Mouse (Mus musculus) heart, embryonic 10.5 days (tissue): Measurements from ENCODE around the gene Rerg. TPM values are rescaled to one million over a fixed set of nuclear protein-coding genes. Genes with fewer than 3 reads are reported as not detected.

Source experiments
- DNase-seq: peaks from one replicate; pipeline ENCODE4 v3.0.0-alpha.2; 2017; ENCODE audit warnings: low spot score
- H3K27ac ChIP-seq: fragments of 300-500 bp; sonication (generic); 2 replicates; pipeline ENCODE4 v1.5.1; 2016; ENCODE audit warnings: mild to moderate bottlenecking
- H3K27me3 ChIP-seq: fragments of 300-500 bp; sonication (generic); 2 replicates; pipeline ENCODE4 v1.6.1; 2016; ENCODE audit warnings: mild to moderate bottlenecking; ENCODE audit not compliant: poor library complexity, insufficient read depth, severe bottlenecking
- H3K36me3 ChIP-seq: fragments of 300-500 bp; sonication (generic); 2 replicates; pipeline ENCODE4 v1.6.1; 2016; ENCODE audit warnings: mild to moderate bottlenecking, moderate library complexity
- H3K4me1 ChIP-seq: fragments of 300-500 bp; sonication (generic); 2 replicates; pipeline ENCODE4 v1.6.1; 2016; ENCODE audit warnings: mild to moderate bottlenecking
- H3K4me3 ChIP-seq: fragments of 300-500 bp; sonication (generic); 2 replicates; pipeline ENCODE4 v1.5.1; 2016; ENCODE audit warnings: mild to moderate bottlenecking, moderate library complexity
- H3K9me3 ChIP-seq: fragments of 300-500 bp; sonication (generic); 2 replicates; pipeline ENCODE4 v1.6.1; 2016; ENCODE audit warnings: mild to moderate bottlenecking, moderate library complexity
- WGBS: fragments of 180-500 bp; shearing (Covaris S2); methylation state at CpG from one replicate; pipeline ENCODE4 v1.1.7; 2016; 5-methylcytosine and 5-hydroxymethylcytosine counted together
- polyA plus RNA-seq: library from polyadenylated mRNA; unstranded; fragments of >200 nt; fragmentation: Nextera tagmentation; extraction: Ambion mirVana; gene quantifications from 2 replicates; pipeline ENCODE4 v1.2.1, GENCODE M21; 2016

Gene Rerg
- polyA plus RNA-seq, 1 experiment from 2014 or later = 6.8 TPM

- WGBS = 68% methylated on average over 11 of the region's 11 CpGs
- no peaks in the 10 kb centered on the region for H3K27me3 ChIP-seq
- no peaks in the 10 kb centered on the region for H3K9me3 ChIP-seq
- no peaks in the 10 kb centered on the region for H3K36me3 ChIP-seq
- H3K4me3 ChIP-seq = no peak overlapping the region
- DNase-seq = no peak
- H3K4me1 ChIP-seq = peaks cover 6% of the 10 kb centered on the region
- no peak overlapping the region for H3K27ac ChIP-seq
These were observed 18.2 kb upstream of the Rerg start for GRCm38 (mm10) chr6:137188375-137188926.

GRCm38 (mm10) chr6:137187426-137187825 is 17.1 kb upstream of the Rerg start:
- WGBS = 75% methylated on average over 3 of the region's 3 CpGs
- H3K27me3 ChIP-seq = no peaks in the 10 kb centered on the region
- no peaks in the 10 kb centered on the region for H3K36me3 ChIP-seq
- DNase-seq = no peak
- H3K4me1 ChIP-seq = peaks cover 6% of the 10 kb centered on the region
- no peaks in the 10 kb centered on the region for H3K9me3 ChIP-seq
- no peak overlapping the region for H3K4me3 ChIP-seq
- no peak overlapping the region for H3K27ac ChIP-seq

GRCm38 (mm10) chr6:137180636-137181035 is 10.3 kb upstream of the Rerg start:
- Histone ChIP-seq H3K36me3 (no peaks in the 10 kb centered on the region), H3K27me3 (no peaks in the 10 kb centered on the region), H3K9me3 (no peaks in the 10 kb centered on the region), H3K27ac (no peak overlapping the region), H3K4me3 (no peak overlapping the region), H3K4me1 (peaks cover 18% of the 10 kb centered on the region)
- 69% methylated on average over 6 of the region's 6 CpGs for WGBS
- no peak for DNase-seq

- Histone ChIP-seq H3K36me3 (no peaks in the 10 kb centered on the region), H3K9me3 (no peaks in the 10 kb centered on the region), H3K4me3 (no peak overlapping the region), H3K27ac (no peak overlapping the region), H3K4me1 (peaks cover 16% of the 10 kb centered on the region), H3K27me3 (no peaks in the 10 kb centered on the region)
- no peak for DNase-seq
- 35% methylated on average over 8 of the region's 8 CpGs for WGBS
These were observed 9.8 kb upstream of the Rerg start for GRCm38 (mm10) chr6:137180115-137180514.

- WGBS = 33% methylated on average over 3 of the region's 3 CpGs
- Histone ChIP-seq H3K4me1 (peaks cover 16% of the 10 kb centered on the region), H3K27me3 (no peaks in the 10 kb centered on the region), H3K4me3 (no peak overlapping the region), H3K9me3 (no peaks in the 10 kb centered on the region), H3K27ac (no peak overlapping the region), H3K36me3 (no peaks in the 10 kb centered on the region)
- DNase-seq = peak; percentile 79
These were observed 8.7 kb upstream of the Rerg start for GRCm38 (mm10) chr6:137179026-137179425.

- H3K4me3 ChIP-seq = no peak overlapping the region
- H3K4me1 ChIP-seq = peaks cover 21% of the 10 kb centered on the region
- H3K36me3 ChIP-seq = no peaks in the 10 kb centered on the region
- peak overlapping the region; percentile 39 for H3K27ac ChIP-seq
- no peaks in the 10 kb centered on the region for H3K9me3 ChIP-seq
- H3K27me3 ChIP-seq = peaks cover 13% of the 10 kb centered on the region; the same call in 1 of the 2 replicates
- no peak for DNase-seq
- 22% methylated on average over 7 of the region's 7 CpGs for WGBS
These were observed 349 bp upstream of the Rerg start for GRCm38 (mm10) chr6:137170646-137171045.

- peak overlapping the region; percentile 85 for H3K27ac ChIP-seq
- H3K27me3 ChIP-seq = peaks cover 13% of the 10 kb centered on the region; the same call in 1 of the 2 replicates
- 1% methylated on average over 53 of the region's 53 CpGs for WGBS
- DNase-seq = peak; percentile 90
- peak overlapping the region; percentile 70 for H3K4me3 ChIP-seq
- no peaks in the 10 kb centered on the region for H3K9me3 ChIP-seq
- no peaks in the 10 kb centered on the region for H3K36me3 ChIP-seq
- H3K4me1 ChIP-seq = peaks cover 21% of the 10 kb centered on the region
These were observed 927 bp downstream of the Rerg start for GRCm38 (mm10) chr6:137169171-137169968.

- 40% methylated on average over 4 of the region's 4 CpGs for WGBS
- no peak for DNase-seq
These were observed 3.5 kb downstream of the Rerg start for GRCm38 (mm10) chr6:137166843-137167242.

GRCm38 (mm10) chr6:137163571-137163970 is 6.7 kb downstream of the Rerg start:
- Histone ChIP-seq H3K4me3 (no peak overlapping the region), H3K27me3 (peaks cover 7% of the 10 kb centered on the region; the same call in 1 of the 2 replicates), H3K36me3 (no peaks in the 10 kb centered on the region), H3K9me3 (no peaks in the 10 kb centered on the region), H3K27ac (no peak overlapping the region), H3K4me1 (0 out of 2 replicates have a peak, but pooled peaks cover 7% of the 10 kb centered on the region)
- no peak for DNase-seq
- 58% methylated on average over 10 of the region's 10 CpGs for WGBS

More at GRCm38 (mm10) chr6:137166843-137167242, 3.5 kb downstream of the Rerg start:
- H3K36me3 ChIP-seq = no peaks in the 10 kb centered on the region
- no peaks in the 10 kb centered on the region for H3K9me3 ChIP-seq
- H3K27me3 ChIP-seq = peaks cover 8% of the 10 kb centered on the region; the same call in 1 of the 2 replicates
- peaks cover 24% of the 10 kb centered on the region for H3K4me1 ChIP-seq
- no peak overlapping the region for H3K4me3 ChIP-seq
- H3K27ac ChIP-seq = no peak overlapping the region

- H3K27ac ChIP-seq = no peak overlapping the region
- H3K36me3 ChIP-seq = no peaks in the 10 kb centered on the region
- H3K27me3 ChIP-seq = peaks cover 2% of the 10 kb centered on the region; the same call in 1 of the 2 replicates
- no peak for DNase-seq
- 0 out of 2 replicates have a peak, but pooled peaks cover 7% of the 10 kb centered on the region for H3K4me1 ChIP-seq
- H3K4me3 ChIP-seq = no peak overlapping the region
- H3K9me3 ChIP-seq = no peaks in the 10 kb centered on the region
- 70% methylated on average over 4 of the region's 4 CpGs for WGBS
These were observed 7.2 kb downstream of the Rerg start for GRCm38 (mm10) chr6:137163061-137163460.

- WGBS = 88% methylated on average over 7 of the region's 7 CpGs
- Histone ChIP-seq H3K36me3 (no peaks in the 10 kb centered on the region), H3K9me3 (no peaks in the 10 kb centered on the region), H3K27me3 (no peaks in the 10 kb centered on the region), H3K4me3 (no peak overlapping the region), H3K4me1 (0 out of 2 replicates have a peak, but pooled peaks cover 7% of the 10 kb centered on the region), H3K27ac (no peak overlapping the region)
- no peak for DNase-seq
These were observed 7.8 kb downstream of the Rerg start for GRCm38 (mm10) chr6:137162481-137162880.

GRCm38 (mm10) chr6:137161491-137162088 is 8.7 kb downstream of the Rerg start:
- Histone ChIP-seq H3K27ac (no peak overlapping the region), H3K9me3 (no peaks in the 10 kb centered on the region), H3K4me1 (0 out of 2 replicates have a peak, but pooled peaks cover 5% of the 10 kb centered on the region), H3K4me3 (no peak overlapping the region), H3K36me3 (no peaks in the 10 kb centered on the region), H3K27me3 (no peaks in the 10 kb centered on the region)
- WGBS = 82% methylated on average over 11 of the region's 11 CpGs
- DNase-seq = no peak

- WGBS = 89% methylated on average over 8 of the region's 8 CpGs
- Histone ChIP-seq H3K9me3 (no peaks in the 10 kb centered on the region), H3K4me1 (peaks cover 16% of the 10 kb centered on the region; the same call in 1 of the 2 replicates), H3K27ac (no peak overlapping the region), H3K27me3 (no peaks in the 10 kb centered on the region), H3K36me3 (no peaks in the 10 kb centered on the region), H3K4me3 (no peak overlapping the region)
- DNase-seq = no peak
These were observed 10.8 kb downstream of the Rerg start for GRCm38 (mm10) chr6:137159372-137159926.
